Mouse (Mus musculus) kidney, postnatal 4 days (tissue): ENCODE results near the gene Syn3.
A peak's percentile ranks its signal among the peaks of the same experiment; 100 is the strongest.

Source experiments
- DNase-seq, 2 experiments: peaks; one replicate each; pipeline ENCODE4 v3.0.0; 2021; ENCODE audit warnings: mixed read lengths in 2 of 2

The Syn3 gene

DNA sequence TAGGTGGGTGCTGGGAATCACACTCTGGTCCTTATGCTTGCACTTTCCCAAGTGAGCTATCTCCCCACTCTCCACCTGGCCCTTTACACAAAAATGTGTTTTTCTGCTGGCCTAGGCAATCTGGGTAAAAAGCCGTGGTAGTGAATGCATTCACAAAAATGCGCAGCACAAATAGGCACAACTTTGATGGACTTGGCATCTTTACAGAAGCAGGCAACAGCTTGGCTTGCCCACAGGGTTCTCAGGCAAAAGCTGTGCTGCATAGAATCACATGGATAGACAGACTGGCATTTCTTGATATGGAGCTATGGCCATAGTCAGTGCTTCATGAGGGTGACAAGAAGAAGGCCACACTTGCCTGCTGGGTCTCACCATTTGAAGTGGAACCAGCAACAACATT lies 419.9 kb downstream of the Syn3 start:
- no peak for DNase-seq

DNA sequence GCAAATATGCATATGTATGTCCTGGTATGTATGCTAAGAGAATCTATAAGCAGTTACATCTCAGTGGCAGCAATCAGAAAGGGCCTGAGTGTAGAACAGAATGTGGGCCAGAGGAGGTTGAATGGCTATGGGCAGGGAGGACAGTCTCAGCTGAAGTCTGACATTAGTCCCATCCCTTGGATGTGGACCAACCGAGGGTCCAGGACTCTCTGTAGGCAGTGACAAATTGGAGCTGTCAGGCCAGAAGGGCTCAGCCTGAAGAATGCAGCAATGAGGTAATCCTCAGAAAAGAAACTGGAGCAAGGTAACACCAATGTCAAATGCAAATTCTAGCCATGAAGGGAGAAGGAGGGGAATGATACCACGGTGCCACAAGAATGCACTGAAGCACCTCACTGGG lies 421.4 kb downstream of the Syn3 start:
- no peak for DNase-seq

GRCm38 (mm10) chr10:86074971-86075711 lies 423.6 kb downstream of the Syn3 start:
- peak; percentile 41 to 57 for DNase-seq

DNA sequence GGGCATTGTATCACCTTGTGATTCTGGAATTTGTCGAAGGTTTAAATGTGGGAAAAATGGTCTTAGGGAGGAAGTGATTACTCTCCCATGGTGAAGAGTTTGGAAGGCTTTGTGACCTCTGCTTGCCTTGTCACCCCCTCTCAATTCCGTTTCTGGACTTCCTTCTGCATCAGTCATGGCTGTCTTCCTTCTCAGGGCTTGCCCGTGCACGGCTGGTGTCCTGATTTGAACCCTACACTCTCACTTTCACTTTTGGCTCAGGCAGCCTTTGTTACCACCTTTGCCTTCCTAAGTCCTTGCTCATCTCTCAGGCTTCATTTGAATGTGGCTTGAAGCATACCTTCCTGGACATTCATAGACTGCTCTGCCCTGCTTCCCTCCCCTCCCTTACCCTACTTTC lies 424.6 kb downstream of the Syn3 start:
- DNase-seq: no peak

DNA sequence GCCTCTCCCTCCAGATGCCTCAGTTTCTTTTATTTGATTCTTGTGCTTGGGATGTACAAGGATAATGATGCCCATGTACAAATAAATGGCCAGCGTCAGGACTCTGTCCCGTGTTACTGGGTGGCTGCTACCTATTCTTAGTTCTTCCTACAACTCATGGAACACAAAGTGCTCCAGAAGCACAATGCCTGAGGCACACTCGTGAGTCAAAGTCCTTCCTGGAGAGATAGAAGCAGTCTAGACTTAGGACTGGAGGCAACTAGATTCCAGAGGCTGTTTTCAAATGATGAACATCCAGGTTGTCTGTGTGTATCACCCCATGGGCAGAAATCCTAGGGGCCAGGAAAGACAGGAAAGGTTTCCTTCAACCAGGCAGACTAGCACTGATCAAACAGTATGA lies 427.9 kb downstream of the Syn3 start:
- DNase-seq: no peak

GRCm38 (mm10) chr10:86069341-86069740 lies 429.4 kb downstream of the Syn3 start:
- DNase-seq: no peak

DNA sequence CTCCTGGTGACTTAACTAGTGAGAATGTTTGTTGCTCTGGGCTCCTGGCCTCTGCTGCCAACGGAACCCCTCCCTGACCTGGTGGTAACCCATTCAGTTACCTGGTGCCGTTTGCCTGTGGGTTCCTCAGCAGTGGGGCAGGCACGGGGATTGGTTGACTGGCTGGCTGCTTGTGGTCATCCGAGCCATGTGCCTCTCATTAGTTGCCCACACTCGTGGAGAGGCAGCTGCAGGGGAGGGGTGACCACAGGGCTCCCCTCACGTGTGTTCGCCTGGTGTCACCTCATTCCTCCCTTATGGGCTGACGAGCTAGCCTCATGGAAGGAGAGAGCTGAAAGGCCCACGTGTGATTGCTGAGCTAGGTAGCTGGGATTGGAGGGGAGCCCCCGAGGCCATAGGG lies 430.8 kb downstream of the Syn3 start:
- DNase-seq: no peak

- DNase-seq: no peak
Observed at GRCm38 (mm10) chr10:86066651-86067050, 432.0 kb downstream of the Syn3 start.

DNA sequence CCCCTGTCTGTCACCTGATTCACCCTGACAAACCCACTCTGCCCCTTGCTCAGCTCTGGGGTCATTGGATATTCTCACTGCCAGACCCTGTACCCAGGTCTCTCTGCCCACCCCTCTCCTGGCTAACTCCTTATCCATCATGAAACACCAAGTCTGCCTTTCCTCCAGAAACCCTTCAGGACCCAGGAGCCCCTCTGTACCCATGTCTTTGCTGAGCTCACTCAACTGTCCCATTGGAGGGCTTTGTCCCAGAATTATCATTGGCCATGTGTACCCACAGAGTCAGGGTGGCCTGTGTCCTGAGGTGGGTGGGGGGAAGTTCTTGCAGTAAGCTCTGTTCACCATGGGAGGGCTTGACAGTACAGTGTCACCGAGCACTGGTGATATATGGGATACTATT lies 433.0 kb downstream of the Syn3 start:
- DNase-seq: no peak

GRCm38 (mm10) chr10:86064937-86065336 lies 433.8 kb downstream of the Syn3 start:
- peak; percentile 77 to 87 for DNase-seq

GRCm38 (mm10) chr10:86063018-86063384 lies 435.7 kb downstream of the Syn3 start:
- DNase-seq: no peak

GRCm38 (mm10) chr10:86062261-86063017 lies 436.3 kb downstream of the Syn3 start:
- no peak for DNase-seq

- no peak for DNase-seq
Observed at GRCm38 (mm10) chr10:86060267-86060666, 438.4 kb downstream of the Syn3 start.

DNA sequence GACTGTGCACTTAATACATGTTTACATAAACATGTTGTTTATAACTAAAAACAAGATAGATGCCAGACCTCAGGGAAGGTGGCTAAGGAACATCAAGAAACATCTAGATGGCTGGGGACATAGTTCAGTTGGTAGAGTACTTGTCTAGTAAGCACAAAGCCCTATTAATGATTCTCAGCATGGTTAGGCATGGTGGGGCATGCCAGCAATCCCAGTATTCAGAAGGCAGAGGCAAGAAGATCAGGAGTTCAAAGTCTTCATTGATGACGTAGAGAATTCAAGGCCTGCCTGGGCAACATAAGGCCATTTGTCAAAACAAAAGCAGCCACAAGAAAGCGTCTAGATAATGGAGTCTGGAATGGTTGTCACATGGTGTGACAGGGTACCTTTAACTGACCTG lies 441.0 kb downstream of the Syn3 start:
- DNase-seq: no peak

DNA sequence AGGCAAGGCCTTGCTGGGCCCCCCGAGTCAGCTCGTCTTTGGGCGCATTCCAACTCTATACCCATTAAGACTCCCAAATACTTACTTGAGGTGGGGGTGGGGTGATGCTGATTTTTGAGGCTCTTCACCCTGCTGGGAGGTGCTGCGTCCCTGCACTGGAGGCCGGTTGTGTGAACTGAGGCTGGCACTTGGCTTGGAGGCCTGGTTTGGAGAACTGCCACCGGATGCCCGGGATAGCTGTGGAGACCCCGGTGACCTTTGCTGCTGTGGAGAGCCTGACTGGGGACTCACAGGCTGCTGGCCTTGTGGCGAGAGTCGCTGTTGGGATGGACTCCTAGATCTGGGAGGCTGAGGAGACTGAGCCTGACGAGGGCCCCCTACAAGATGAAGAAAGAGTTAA lies 441.4 kb downstream of the Syn3 start:
- no peak for DNase-seq

DNA sequence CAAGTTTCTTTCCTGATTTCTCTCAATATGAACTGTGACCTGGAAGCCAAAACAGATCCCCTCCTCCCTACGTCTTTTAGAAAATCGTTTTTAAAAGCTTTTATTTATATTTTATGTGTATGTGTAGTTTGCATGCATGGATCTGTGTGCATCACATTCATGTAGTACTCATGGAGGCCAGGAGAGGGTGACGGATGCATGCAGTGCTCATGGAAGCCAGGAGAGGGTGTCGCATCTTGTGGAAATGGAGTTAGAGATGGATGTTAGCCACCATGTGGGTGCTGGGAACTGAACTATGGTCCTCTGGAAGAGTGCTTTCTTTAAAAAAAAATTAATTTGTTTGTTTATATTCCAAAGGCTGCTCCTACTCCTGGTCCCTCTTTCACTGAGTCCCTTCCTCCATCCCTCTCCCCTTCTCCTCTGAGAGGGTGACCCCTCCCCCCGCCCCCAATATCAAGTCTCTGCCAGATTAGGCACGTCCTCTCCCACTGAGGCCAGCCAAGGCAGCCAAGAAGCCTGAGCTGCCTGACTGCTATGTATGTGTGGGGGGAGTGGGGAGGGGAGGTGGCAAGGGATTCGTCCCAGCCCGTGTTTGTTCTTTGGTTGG lies 442.3 kb downstream of the Syn3 start:
- DNase-seq: no peak

DNA sequence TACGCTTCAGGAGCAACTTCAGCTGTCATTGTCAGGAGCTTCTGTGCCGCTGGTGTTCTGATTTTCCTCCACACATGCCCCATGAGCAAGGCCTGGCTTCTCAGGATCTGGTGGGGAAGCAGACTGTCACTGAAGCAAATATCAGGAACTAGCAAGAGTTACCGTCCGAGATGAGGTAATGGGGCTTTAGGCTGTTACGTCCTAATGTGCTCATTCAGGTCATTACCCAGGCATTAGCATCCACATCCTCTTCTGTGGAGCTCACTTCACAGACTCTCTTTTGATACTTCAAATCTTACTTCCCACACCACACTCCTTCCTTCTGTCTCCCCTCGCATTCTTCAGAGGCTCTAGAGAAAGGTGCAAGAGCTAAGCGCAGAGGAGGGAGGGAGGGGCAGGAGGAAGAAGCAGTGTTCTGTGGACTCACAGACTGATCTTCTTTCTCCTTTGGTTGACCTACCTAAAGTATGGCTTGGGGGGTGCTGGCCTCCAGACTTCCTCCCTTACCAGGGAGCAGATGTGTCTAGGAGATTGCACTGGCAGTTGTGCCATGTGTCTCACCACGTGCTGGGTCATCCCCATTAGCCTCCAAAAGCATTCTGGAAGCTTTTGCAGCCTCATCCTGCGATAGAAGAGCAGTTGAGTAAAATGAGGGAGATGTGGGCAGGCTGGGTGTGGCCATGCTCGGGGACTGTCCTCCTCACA lies 445.7 kb downstream of the Syn3 start:
- no peak for DNase-seq

GRCm38 (mm10) chr10:86050522-86050921 lies 448.2 kb downstream of the Syn3 start:
- DNase-seq: no peak

GRCm38 (mm10) chr10:86047786-86048185 lies 450.9 kb downstream of the Syn3 start:
- no peak for DNase-seq

DNA sequence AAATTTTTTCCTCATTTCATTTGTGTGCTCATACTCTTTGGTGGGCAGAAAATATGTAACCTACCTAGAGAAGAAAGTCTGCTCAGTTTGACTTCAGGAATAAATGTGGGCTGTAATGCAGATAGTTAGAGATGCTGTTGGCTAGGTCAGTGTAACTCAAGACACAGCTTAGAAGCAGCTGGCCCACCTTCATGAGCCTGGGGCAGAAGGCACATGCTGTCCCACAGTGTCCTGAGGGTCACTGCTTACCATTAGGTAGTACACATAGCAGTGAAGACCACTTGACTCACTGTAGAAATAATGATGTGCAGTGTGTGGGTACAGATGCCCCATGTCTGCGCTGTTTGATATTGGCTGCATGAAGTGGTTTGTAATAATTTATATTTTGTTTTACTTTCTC lies 452.3 kb downstream of the Syn3 start:
- no peak for DNase-seq

DNA sequence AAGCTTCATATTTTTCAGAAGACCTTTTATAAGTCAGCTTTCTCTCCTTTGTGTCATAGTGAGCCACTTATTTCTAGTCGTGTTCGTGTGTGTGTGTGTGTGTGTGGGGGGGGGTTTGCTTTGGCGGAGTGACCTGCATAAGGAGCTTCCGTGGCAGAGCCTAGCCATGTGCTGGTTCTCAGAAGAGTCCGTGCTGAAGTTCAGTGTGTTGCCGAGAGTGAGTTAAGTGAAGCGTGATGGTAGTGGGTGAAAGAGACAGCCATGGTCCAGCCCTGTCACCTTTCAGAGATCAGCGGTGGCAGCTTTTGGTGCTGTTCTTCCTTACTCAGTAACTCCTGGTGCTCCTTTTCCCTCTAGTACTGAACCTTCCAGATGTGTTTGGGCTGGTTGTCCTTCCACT lies 454.6 kb downstream of the Syn3 start:
- DNase-seq: no peak

GRCm38 (mm10) chr10:86043651-86044050 lies 455.0 kb downstream of the Syn3 start:
- DNase-seq: no peak

DNA sequence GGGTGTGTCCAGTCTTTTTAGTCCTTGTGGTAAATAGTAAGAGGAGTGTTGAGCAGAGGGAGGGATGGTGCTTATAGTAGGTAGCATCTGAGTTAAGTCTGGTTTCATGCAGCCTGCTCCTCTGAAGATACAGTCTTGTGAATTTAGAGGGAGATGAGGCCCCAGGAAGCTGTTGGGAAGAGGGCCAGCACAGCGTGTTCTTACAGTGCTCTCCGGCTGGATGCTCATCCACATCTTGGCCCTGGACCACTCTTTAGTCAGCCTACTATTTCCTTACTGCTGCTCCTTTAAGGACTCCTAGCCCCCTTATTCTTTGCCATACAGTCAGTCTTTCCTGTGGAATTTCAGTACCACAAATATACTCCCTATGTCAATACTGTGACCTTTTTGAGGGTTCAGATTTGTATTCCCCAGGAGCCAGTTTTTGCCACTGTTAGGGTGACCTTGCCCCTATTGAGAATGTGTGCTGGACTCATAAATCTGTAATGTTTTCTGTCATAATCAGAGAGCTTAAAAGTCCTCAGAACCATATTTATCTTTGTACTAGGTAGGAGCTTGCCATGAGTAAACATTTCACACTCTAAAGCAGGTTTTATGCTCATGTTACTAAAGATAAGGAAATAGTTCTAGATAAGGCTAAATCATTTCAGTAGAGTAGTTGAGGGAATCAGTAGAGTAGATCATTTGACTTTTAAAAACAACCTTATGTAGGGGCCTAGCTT lies 464.5 kb downstream of the Syn3 start:
- DNase-seq: no peak
